Mouse (Mus musculus): ENCODE results near the gene Laptm4a.
A peak's percentile ranks its signal among the peaks of the same experiment; 100 is the strongest.

Laptm4a gene

GRCm38 (mm10) chr12:8921394-8922368 is at the start of gene Laptm4a:
TSS of gene Laptm4a (plus strand) at chr12:8921664.
- peak; percentile 92 for DNase-seq (ENCODE audit: low read depth)

GRCm38 (mm10) chr12:8875583-8875982 is 45.9 kb upstream of the Laptm4a start:
- DNase-seq (ENCODE audit: low read depth): no peak

DNA sequence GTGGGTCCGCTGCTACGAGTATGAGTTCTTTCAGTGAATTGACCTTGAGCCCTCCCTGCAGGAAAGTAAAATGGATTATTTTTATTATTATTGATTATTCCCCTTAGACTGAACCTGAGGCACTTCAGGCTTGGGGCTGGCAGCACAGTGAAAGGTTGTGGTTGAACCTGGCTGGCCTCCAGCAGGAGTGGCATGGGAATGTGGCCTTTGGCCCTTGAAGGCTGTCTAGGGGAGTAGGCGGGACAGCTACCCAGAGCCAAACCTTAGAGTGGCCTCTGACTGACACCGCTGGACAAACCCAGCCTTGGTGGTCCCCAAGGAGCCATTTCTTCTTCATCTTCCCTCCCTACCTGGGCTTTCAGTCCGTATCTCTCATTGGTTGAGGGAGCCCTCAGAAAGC is 44.6 kb upstream of the Laptm4a start:
- no peak for DNase-seq (ENCODE audit: low read depth)

GRCm38 (mm10) chr12:8877413-8877812 is 44.1 kb upstream of the Laptm4a start:
- DNase-seq (ENCODE audit: low read depth): no peak

DNA sequence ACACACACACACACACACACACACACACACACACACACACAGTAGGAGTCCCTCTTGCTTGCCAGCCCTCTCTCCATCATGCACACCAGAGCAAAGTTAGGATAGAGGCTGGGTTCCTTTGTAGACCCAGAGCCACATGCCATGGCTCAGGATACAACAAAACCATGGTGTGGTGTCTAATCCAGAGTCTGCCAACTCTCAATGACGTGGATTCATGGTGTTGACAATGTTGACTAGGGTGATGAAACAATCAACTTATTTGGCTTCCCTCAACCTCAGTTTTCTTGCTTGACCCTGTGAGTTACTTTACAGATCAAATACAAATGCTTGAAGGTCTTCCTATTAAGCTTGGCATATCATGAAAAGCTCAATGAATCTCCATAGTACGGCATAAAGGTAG is 42.7 kb upstream of the Laptm4a start:
- no peak for DNase-seq (ENCODE audit: low read depth)

- no peak for DNase-seq (ENCODE audit: low read depth)
These were observed 42.1 kb upstream of the Laptm4a start for GRCm38 (mm10) chr12:8879389-8879788.

DNA sequence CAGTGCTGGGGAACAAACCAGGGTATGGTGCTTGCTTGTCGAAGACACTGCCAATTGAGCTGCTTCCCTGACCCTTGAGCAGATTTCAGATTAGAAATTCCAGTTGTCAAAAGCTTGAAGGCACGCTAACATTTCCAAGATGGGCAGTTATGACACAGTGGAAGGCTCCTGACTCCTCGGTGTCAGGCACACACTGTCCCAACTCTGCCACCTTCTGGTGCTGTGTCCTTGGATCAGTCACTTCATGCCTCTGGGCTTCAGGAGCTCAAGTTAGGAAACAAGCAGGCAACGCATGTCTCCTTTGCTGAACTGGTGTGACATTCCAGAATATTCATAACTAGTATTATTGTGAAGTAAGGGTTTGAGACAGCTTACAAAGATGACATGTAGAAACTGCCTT is 39.7 kb upstream of the Laptm4a start:
- DNase-seq (ENCODE audit: low read depth): no peak

DNA sequence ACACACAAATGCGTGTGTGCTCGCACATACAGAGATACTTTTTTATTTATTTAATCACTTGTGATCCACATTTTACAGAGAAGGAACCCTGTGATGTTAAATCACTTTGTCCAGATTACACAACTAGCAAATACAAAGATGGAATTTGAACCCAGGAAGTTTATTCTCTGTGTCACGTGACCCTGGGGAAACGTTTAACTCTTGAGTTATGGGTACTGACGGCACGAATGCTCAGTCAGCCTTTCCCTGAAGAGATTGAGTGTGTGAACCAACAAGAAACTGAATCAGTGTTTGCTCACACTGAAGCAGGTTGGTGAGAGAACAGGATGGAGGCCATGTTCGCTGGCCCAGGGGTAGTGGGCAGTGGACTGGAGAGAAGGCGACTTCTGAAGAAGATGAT is 39.1 kb upstream of the Laptm4a start:
- DNase-seq (ENCODE audit: low read depth): no peak

DNA sequence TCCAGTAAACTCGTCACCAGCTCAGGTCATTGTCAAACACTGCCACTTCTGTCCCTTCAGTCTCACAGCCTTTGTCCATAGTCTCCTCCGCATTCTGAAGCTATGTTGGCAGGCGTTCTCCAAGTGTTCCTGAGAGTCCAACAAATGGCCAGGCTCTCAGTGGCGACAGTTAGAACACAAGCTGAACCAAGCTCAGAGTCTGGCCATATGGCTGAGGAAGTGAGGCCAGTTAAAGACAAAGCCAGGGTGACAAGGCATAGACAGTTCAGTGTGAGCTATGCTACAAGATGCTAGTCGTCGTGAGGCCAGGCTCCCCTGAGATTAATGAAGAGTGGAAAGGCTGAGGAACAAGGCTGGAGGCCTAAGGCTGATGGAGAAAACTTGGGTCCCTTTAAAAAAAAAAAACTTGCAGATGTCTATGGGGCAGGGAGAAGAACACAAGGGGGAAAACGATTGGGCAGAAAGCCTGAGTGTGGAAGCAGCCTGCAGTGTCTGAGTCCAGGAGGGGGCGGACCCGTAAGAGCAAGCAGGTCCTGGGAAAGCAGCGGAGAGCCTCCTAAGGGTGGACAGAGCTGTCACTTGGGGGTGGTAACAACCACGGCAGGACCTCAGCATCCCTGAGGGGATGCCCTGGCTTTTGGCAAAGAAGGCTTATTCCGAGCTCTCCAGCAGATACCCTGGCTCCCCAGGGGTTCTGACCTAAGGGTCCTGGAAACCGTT is 36.9 kb upstream of the Laptm4a start:
- DNase-seq (ENCODE audit: low read depth): no peak

DNA sequence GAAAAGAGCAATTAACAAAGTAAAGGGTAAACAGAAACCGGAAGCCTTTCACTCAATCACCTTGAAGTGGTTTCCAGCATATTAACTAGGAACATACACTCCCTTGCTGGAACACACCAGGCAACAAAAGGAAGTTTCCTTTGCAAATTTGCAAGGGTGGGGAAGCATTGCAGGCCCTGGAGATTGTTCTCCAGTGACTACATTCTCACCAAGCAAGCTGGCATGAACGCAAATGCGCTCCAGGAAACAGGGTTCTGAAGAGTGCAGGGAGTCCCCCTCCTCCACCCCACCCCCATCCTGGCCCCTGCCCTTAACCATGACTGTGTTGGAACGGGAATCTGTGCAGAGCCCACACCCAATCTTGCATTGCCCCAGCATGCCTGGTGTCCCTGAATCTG is 36.3 kb upstream of the Laptm4a start:
- no peak for DNase-seq (ENCODE audit: low read depth)

GRCm38 (mm10) chr12:8885950-8886349 is 35.5 kb upstream of the Laptm4a start:
- no peak for DNase-seq (ENCODE audit: low read depth)

- DNase-seq (ENCODE audit: low read depth): no peak
These were observed 33.0 kb upstream of the Laptm4a start for GRCm38 (mm10) chr12:8888445-8888844.

DNA sequence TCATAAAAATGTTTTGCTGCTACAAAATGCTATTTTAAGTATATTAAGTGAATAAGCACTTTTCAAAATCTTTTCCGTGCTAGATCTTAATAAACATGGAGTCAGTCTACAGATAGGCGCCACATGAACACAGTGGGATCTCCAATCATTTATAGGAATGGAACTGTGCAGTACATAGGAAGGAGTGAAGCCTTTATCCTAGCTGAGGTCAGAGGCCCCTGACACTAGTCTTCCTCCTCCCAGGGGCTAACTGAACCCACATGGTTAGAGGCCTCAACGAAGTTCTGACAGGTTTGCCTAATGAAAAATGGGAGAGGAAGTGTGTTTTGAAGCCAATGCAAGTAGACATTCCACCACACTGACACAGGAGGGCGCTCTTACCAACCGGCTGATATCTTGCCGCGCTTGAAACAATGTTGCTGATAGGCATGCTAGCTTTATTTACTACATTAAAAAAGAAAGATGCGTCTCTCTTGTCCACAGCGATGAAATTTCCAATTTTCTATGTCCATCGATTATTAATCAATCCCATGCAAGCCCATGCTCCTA is 32.3 kb upstream of the Laptm4a start:
- DNase-seq (ENCODE audit: low read depth): peak; percentile 66

DNA sequence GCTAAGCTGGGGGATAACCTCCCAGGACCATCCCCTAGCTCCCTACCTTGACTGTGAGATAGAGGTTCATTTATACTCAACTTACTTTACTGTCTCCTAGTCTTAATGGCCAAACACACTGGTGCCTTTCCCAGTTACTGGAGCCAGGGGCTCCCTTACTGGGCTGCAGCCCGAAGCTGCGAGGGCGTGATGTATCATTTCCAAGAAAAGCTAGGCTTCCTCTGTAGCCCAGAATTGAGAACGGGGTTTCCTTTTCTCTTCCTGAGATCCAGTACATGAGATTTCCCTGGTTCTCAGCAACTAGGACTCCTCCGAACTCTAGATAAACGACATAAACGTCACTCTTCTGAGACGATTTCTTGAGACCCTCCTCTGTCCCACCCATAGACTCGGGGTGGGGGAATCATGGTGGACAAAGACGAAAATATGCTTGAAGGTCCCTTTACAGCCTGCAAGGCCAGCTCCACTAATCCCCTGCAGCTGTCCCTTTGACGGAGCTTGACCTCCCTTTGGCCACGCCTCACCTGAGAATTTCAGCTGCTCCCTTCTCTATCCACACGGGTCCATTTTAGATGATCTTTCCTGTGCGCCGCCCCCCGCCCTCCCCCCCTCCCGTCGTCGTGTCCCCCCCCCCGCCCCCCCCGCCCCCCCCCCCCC is 28.5 kb upstream of the Laptm4a start:
- DNase-seq (ENCODE audit: low read depth): no peak

DNA sequence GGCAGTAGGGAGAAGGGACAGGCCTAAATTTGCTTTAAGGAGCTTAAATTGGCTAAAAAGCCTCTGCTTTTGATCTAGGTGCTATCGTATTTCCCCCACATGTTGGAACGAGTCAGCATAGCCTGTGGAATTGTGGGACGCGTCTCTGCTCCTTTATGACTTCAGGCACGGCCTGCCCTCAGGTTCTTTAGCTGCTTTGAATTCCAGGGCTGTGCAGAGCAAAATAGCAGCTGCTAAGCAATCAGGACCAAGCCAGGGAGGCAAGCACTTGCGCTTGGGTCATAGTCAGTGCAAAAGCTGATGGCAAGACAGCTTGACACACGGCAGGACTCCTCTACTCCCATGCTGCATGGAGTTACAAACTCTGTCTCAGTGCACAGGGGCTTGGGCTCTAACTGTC is 24.3 kb upstream of the Laptm4a start:
- DNase-seq (ENCODE audit: low read depth): no peak

- no peak for DNase-seq (ENCODE audit: low read depth)
These were observed 22.3 kb upstream of the Laptm4a start for GRCm38 (mm10) chr12:8898879-8899785.

DNA sequence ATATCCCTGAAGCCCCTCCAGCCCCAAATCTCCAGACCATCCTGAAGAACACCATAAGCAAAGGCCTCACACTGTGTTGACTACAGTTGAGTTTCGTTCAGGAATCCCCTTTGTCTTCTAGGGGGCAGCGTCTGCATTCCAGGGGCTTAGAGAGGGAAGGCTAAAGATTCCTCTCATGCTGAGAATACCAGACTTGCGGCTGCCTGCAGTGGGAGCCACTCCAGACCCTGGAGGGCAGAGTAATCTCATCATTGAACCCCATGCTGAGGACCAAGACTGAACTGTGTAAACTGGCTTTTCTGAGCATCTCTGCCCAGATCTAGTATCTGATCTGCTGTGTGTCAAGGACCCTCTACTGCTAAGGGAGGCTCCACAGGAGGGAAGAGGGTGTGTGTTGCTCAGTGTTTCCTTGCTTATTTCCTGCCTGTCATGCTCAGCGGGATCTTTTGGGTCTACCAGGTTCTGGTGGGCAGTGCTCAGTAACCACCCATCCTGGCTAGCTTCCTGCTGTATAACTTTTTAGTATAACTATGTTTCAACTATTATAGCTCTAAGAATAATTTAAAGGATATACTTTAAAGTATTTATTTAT is 21.3 kb upstream of the Laptm4a start:
- no peak for DNase-seq (ENCODE audit: low read depth)

GRCm38 (mm10) chr12:8900919-8901663 is 20.4 kb upstream of the Laptm4a start:
- no peak for DNase-seq (ENCODE audit: low read depth)

- DNase-seq (ENCODE audit: low read depth): no peak
These were observed 19.5 kb upstream of the Laptm4a start for GRCm38 (mm10) chr12:8901934-8902333.

DNA sequence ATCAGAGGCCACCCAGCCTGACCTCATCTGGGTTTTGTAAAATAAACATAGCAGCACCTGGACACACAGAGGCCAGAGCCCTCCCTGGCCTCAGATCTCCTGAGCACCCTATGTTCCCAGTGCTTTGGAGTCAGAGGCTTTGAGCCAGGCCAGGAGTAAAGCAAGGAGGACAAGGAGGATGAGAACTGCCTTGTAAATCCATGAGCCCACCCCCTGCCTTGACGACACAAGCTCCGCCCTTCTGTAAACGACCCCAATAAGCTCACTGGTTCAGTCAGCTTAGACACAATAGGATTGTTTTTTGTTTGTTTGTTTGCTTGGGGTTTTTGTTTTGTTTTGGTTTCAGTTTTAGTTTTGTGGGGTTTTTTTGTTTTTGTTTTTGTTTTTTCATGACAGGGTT is 19.0 kb upstream of the Laptm4a start:
- no peak for DNase-seq (ENCODE audit: low read depth)

Measured in c-Kit-positive CD71-negative TER-119-negative erythroid progenitor cells, embryonic 14.5 days (primary cell).